Mouse (Mus musculus): ENCODE results near the gene Dusp16. TPM values are rescaled to one million over a fixed set of nuclear protein-coding genes. Genes with fewer than 3 reads are reported as not detected.
A peak's percentile ranks its signal among the peaks of the same experiment; 100 is the strongest.

Dusp16 gene
- polyA plus RNA-seq, 1 experiment from 2014 or later, result 6.7 TPM

DNA sequence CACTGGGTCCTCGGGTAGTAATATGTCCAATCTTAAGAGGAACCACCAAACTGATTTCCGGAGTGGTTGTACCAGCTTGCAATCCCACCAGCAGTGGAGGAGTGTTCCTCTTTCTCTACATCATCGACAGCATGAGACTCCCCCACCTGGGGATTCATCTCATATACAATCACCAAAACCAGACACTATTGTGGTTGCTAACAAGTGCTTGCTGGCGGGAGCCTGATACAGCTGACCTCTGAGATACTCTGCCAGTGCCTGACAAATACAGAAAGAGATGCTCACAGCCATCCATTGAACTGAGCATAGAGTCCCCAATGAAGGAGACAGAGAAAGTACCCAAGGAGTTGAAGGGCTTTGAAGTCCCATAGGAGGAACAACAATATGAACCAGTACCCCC, 36.4 kb downstream of the Dusp16 start:
- peaks cover 35% of the 10 kb centered on the region for H3K36me3 ChIP-seq
- no peak overlapping the region for H3K27ac ChIP-seq
- WGBS (ENCODE audit: insufficient replicate concordance), result 37% methylated on average over 4 of the region's 4 CpGs
- H3K9me3 ChIP-seq (replicated peaks), result no peaks in the 10 kb centered on the region
- ATAC-seq, result no peak
- H3K4me3 ChIP-seq, result no peak overlapping the region
- H3K27me3 ChIP-seq (replicated peaks), result no peaks in the 10 kb centered on the region
- H3K9ac ChIP-seq, result no peak overlapping the region
- no peak overlapping the region for H3K4me2 ChIP-seq
- H3K4me1 ChIP-seq, result peaks cover 24% of the 10 kb centered on the region

DNA sequence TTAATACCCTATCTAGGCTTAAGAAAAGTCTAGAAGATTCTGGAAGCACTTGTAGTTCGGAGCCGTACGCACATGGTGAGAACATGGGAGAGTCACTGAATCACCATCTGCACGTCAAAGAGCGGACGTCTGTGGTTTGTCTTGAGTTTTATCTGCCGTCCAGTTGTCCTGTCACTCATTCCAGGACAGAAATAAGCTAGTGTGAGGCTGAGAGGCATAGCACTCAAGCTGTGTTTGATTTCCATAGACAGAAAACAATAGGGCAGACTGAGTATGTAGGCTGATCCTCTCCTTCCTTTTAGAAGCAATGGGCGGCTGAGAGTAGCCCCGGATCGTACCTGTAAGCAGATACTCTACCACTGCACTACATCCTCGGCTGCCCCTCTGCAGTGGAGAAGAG, 38.6 kb downstream of the Dusp16 start:
- Histone ChIP-seq H3K4me2 (no peak overlapping the region), H3K27ac (peak overlapping the region; percentile 31; the same call in 1 of the 2 replicates), H3K4me3 (no peak overlapping the region), H3K9ac (no peak overlapping the region), H3K27me3 (replicated peaks) (no peaks in the 10 kb centered on the region), H3K9me3 (replicated peaks) (no peaks in the 10 kb centered on the region), H3K4me1 (peaks cover 28% of the 10 kb centered on the region), H3K36me3 (peaks cover 33% of the 10 kb centered on the region)
- ATAC-seq, result peak; percentile 35; the same call in 1 of the 2 replicates
- 59% methylated on average over 11 of the region's 11 CpGs for WGBS (ENCODE audit: insufficient replicate concordance)

DNA sequence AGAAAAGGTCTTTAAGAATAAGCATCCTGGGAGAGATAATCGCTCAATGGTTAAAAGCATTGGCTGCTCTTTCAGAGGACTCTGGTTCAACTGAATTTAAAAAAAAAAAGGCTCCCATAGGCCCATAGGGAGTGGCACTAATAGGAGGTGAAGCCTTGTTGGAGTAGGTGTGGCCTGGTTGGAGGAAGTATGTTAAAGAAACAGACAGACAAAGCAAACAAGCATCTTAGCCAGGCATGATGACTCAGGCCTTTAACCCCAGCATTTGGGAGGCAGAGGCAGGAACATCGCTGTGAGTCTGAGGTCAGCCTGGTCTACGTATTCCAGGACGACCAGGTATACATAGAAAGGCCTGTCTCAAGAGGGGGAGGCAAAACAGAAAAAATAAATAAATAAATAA, 39.0 kb downstream of the Dusp16 start:
- Histone ChIP-seq H3K27ac (no peak overlapping the region), H3K27me3 (replicated peaks) (no peaks in the 10 kb centered on the region), H3K9me3 (replicated peaks) (no peaks in the 10 kb centered on the region), H3K4me2 (no peak overlapping the region), H3K36me3 (peaks cover 29% of the 10 kb centered on the region), H3K4me1 (peaks cover 28% of the 10 kb centered on the region), H3K4me3 (no peak overlapping the region), H3K9ac (no peak overlapping the region)
- 71% methylated on average over 4 of the region's 4 CpGs for WGBS (ENCODE audit: insufficient replicate concordance)
- ATAC-seq, result peak; percentile 80

DNA sequence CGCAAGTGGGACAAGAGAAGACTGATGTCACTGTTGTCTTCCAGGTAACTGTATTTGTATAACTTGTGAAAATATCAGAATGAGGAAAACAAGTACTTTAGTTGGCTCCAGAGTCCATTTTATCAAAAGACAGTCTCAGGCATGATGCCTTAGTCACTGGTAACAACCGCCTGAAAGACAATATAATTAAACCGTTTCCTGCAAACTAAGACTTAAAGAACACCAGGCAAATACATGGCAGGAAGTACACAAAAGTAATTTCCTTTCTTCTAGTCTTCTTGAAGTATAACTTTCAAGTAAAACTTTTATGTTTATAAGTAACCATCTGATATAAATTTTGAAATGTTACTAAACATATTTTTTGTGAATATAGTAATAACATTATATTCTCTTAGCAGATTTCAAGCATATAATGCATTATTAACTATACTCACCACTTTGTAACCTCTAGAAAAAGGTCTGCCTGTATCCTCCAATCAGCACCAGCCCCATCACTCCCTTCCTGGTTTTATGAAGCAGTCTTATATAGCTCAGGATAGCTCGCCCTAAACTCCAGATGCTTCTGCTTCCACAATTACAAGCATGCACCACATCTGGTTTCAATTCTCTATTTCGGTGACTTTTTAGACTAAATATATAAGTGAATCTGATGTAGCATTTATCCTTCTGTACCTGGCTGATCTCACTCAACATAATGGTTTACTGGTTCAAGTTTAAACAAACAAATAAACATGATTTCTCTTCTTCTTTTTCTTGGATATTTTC, 40.4 kb downstream of the Dusp16 start:
- WGBS (ENCODE audit: insufficient replicate concordance), result 82% methylated on average over 5 of the region's 5 CpGs
- ATAC-seq, result no peak
- H3K9ac ChIP-seq, result no peak overlapping the region
- no peaks in the 10 kb centered on the region for H3K9me3 ChIP-seq (replicated peaks)
- no peak overlapping the region for H3K4me3 ChIP-seq
- H3K4me1 ChIP-seq, result peaks cover 26% of the 10 kb centered on the region
- H3K36me3 ChIP-seq, result peaks cover 23% of the 10 kb centered on the region
- no peak overlapping the region for H3K27ac ChIP-seq
- no peaks in the 10 kb centered on the region for H3K27me3 ChIP-seq (replicated peaks)
- no peak overlapping the region for H3K4me2 ChIP-seq

DNA sequence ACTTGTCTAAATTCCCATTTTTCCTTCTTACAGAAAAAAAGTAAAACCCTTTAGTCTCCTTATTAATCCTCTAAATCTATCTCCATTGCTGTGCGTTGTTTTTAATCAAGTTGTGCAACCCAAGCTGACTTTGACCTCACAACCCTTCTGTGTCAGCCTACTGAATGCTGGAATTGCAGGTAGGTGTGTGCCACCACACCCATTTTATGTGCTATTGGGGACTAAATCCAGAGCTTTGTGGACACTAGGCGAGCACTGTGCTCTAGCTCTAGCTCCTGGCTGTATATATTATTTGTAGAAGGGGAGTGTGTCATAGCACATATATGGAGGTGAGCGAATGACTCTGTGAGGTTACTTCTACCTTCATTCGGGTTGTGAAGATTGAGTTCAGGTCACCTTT, 41.3 kb downstream of the Dusp16 start:
- 82% methylated on average over 4 of the region's 4 CpGs for WGBS (ENCODE audit: insufficient replicate concordance)
- no peak for ATAC-seq
- Histone ChIP-seq H3K36me3 (peaks cover 16% of the 10 kb centered on the region), H3K9ac (no peak overlapping the region), H3K27me3 (replicated peaks) (no peaks in the 10 kb centered on the region), H3K4me1 (peaks cover 19% of the 10 kb centered on the region), H3K27ac (no peak overlapping the region), H3K4me3 (no peak overlapping the region), H3K9me3 (replicated peaks) (no peaks in the 10 kb centered on the region), H3K4me2 (no peak overlapping the region)

DNA sequence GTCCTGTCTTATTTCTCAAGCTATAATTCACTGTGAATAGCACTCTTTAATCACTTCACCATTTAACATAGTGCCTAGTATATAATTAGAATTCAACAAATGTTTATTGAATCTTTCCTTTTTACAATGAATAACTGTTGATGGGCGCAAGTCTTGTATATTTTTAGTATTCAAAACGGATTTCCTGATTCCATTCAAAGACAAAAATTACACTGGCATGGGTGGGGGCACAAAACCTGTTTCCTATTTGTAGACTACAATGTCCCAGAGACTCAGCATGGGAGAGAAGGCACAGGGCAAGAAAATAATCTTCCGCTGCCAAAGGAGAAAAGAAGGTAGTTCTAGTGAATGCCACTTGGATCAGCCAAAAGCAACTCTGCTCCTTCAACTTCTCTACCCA, 44.3 kb downstream of the Dusp16 start:
- no peak for ATAC-seq

DNA sequence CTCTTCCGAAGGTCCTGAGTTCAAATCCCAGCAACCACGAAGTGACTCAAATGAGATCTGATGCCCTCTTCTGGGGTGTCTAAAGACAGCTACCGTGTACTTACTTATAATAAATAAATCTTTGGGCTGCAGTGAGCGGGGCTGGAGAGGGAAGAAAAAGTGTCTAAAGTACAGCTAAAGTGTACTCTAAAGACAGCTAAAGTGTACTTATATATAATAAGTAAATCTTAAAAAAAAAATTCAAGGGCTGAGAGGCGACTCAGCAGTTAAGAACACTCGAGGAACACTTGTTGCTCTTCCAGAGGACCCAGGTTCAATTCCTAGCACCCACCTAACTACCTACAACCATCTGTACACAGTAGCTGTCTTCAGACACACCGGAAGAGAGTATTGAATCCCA, 46.5 kb downstream of the Dusp16 start:
- H3K9me3 ChIP-seq (replicated peaks), result no peaks in the 10 kb centered on the region
- no peak overlapping the region for H3K4me3 ChIP-seq
- no peak overlapping the region for H3K9ac ChIP-seq
- WGBS (ENCODE audit: insufficient replicate concordance), result 87% methylated on average over 7 of the region's 7 CpGs
- H3K4me2 ChIP-seq, result no peak overlapping the region
- H3K27me3 ChIP-seq (replicated peaks), result no peaks in the 10 kb centered on the region
- peaks cover 4% of the 10 kb centered on the region for H3K36me3 ChIP-seq
- no peak overlapping the region for H3K27ac ChIP-seq
- H3K4me1 ChIP-seq, result 0 out of 2 replicates have a peak, but pooled peaks cover 2% of the 10 kb centered on the region
- no peak for ATAC-seq

More for the DNA sequence above, 44.3 kb downstream of the Dusp16 start:
- 83% methylated on average over 3 of the region's 3 CpGs for WGBS (ENCODE audit: insufficient replicate concordance)
- Histone ChIP-seq H3K4me1 (0 out of 2 replicates have a peak, but pooled peaks cover 6% of the 10 kb centered on the region), H3K27ac (no peak overlapping the region), H3K4me2 (no peak overlapping the region), H3K27me3 (replicated peaks) (no peaks in the 10 kb centered on the region), H3K36me3 (peaks cover 4% of the 10 kb centered on the region), H3K9ac (no peak overlapping the region), H3K4me3 (no peak overlapping the region), H3K9me3 (replicated peaks) (no peaks in the 10 kb centered on the region)

DNA sequence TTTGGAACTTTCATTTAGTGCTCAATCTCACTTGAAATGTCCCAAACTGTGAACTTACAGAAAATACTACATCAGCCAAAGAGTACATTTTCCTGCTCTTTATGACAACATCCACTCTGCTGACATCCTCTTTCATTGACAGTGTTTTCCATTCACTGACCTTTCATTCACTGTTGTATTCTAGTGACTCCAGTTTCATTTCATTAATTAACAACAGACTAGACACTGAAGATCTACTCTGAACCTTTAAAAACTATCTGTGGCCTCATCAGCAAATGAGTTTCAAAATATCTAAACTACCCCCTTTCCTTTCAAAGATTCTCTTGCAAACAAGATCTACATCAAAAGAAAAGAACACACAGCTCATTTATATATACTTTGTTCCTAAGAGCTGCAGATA, 48.9 kb downstream of the Dusp16 start:
- H3K9me3 ChIP-seq (replicated peaks), result no peaks in the 10 kb centered on the region
- no peak overlapping the region for H3K4me2 ChIP-seq
- H3K4me1 ChIP-seq, result no peaks in the 10 kb centered on the region
- no peak overlapping the region for H3K9ac ChIP-seq
- H3K27ac ChIP-seq, result no peak overlapping the region
- ATAC-seq, result no peak
- H3K27me3 ChIP-seq (replicated peaks), result no peaks in the 10 kb centered on the region
- H3K36me3 ChIP-seq, result peaks cover 18% of the 10 kb centered on the region
- H3K4me3 ChIP-seq, result no peak overlapping the region

DNA sequence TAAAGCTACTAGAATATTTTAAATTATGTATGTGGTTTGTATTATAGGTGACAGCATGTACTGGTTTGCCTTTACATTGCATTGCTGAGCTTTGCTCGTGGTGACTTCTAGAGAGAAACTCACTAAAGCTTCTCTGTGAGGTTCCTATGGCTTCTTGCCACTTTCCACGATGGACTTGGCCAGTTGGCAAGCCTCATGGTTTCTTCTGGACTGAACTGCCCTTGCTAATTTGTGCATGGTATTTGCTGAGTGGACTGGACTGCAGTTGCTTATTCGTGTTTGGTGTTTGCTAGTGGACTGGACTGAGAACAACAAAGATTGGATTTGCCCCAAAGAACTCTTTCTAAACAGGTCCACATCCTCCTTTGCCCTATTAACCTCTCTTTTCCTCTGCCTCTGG, 55.6 kb downstream of the Dusp16 start:
- ATAC-seq, result no peak
- Histone ChIP-seq H3K27ac (no peak overlapping the region), H3K36me3 (peaks cover 36% of the 10 kb centered on the region), H3K4me3 (no peak overlapping the region), H3K4me1 (peaks cover 17% of the 10 kb centered on the region), H3K27me3 (replicated peaks) (no peaks in the 10 kb centered on the region), H3K9ac (no peak overlapping the region), H3K4me2 (no peak overlapping the region), H3K9me3 (replicated peaks) (no peaks in the 10 kb centered on the region)
- WGBS (ENCODE audit: insufficient replicate concordance), result 82% methylated on average over 3 of the region's 3 CpGs

DNA sequence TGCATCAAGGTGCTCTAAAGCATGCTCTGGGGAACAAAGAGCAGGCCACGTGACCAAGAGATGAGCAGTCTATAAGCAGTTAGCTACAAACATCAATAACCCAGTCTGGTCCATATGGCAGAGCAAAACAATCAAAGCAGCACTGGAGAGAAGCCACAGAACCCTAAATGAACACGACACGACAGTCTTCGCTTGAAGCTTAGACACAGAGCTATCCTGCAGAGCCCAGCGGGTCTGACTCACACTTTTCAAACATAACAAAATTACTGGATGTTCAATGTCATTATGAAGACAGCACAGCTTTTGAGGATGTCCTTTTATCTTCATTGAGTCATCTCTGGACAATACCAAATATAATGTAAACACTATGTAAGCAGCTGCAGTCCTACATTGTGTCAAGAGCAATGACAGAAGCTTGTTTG, 58.6 kb downstream of the Dusp16 start:
- no peak overlapping the region for H3K9ac ChIP-seq
- H3K4me1 ChIP-seq, result peaks cover 33% of the 10 kb centered on the region
- 77% methylated on average over 5 of the region's 5 CpGs for WGBS (ENCODE audit: insufficient replicate concordance)
- no peaks in the 10 kb centered on the region for H3K9me3 ChIP-seq (replicated peaks)
- H3K36me3 ChIP-seq, result peaks cover 25% of the 10 kb centered on the region
- no peaks in the 10 kb centered on the region for H3K27me3 ChIP-seq (replicated peaks)
- ATAC-seq, result no peak
- no peak overlapping the region for H3K4me3 ChIP-seq
- H3K4me2 ChIP-seq, result no peak overlapping the region
- no peak overlapping the region for H3K27ac ChIP-seq

DNA sequence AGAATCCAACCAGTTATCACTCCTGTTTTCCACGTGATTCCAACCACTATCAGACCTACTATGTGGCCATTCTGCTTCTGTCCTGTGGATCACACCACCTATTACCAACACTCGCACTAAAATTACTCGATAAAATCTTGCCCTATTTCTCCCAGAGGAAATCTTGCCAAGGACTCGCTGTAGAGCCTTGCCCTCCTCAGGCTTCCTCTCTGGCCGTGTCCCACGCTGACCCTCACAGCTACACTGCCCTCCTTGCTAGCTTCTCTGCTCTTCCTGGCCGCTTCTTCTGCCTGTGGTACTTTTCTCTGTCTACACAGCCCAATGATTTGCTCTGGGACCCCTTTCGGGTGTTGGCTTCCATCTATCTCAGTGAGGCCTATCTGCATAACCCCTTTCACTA, 59.6 kb downstream of the Dusp16 start:
- Histone ChIP-seq H3K4me3 (no peak overlapping the region), H3K9me3 (replicated peaks) (no peaks in the 10 kb centered on the region), H3K9ac (no peak overlapping the region), H3K27ac (no peak overlapping the region), H3K4me1 (peaks cover 33% of the 10 kb centered on the region), H3K27me3 (replicated peaks) (no peaks in the 10 kb centered on the region), H3K4me2 (no peak overlapping the region), H3K36me3 (peaks cover 24% of the 10 kb centered on the region)
- WGBS (ENCODE audit: insufficient replicate concordance), result 75% methylated on average over 8 of the region's 8 CpGs
- no peak for ATAC-seq

DNA sequence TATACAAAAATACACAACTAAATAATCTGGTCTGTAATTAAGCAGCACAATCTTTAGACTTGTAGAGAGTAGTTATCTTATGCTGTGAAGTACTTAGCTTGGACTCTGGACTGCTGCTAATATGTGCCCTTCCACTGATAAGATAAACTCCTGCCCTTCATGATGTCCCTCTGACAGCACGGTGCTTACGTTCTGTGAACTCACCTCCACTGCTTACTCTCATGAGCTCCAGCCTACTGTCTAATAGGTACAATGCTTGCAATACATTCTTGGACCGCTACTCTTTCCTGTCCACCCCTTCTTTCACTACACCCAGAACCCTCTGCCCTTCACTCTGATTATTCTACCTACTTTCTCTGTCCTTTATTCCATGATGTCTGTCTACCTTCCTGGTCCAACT, 61.4 kb downstream of the Dusp16 start:
- no peak overlapping the region for H3K4me3 ChIP-seq
- H3K27ac ChIP-seq, result peak overlapping the region; percentile 1; the same call in 1 of the 2 replicates
- H3K36me3 ChIP-seq, result peaks cover 19% of the 10 kb centered on the region; the same call in 1 of the 2 replicates
- no peaks in the 10 kb centered on the region for H3K9me3 ChIP-seq (replicated peaks)
- peak overlapping the region; percentile 27 for H3K4me2 ChIP-seq
- 38% methylated on average over 3 of the region's 3 CpGs for WGBS (ENCODE audit: insufficient replicate concordance)
- no peaks in the 10 kb centered on the region for H3K27me3 ChIP-seq (replicated peaks)
- peak; percentile 67 for ATAC-seq
- peaks cover 33% of the 10 kb centered on the region for H3K4me1 ChIP-seq
- H3K9ac ChIP-seq, result no peak overlapping the region

DNA sequence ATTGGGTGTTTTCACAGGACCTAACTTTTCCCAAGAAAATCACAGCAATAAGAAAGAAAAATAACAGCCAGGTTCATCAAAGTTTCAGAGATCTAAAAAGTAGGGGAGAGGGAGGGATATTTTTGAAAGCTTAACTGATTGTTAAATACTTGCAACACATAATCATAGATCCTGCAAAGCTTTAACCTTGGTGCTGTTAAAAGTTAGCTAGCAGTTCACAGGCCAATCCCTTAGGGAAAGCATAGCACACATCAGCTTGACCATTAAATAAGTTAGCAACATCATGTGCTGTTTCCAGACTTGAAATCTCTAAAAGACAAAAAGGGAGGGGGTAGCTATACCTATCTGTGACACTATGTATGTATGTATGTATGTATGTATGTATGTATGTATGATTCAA, 67.0 kb downstream of the Dusp16 start:
- ATAC-seq, result no peak
- no peak overlapping the region for H3K4me3 ChIP-seq
- H3K9ac ChIP-seq, result no peak overlapping the region
- no peak overlapping the region for H3K4me2 ChIP-seq
- H3K9me3 ChIP-seq (replicated peaks), result no peaks in the 10 kb centered on the region
- H3K27ac ChIP-seq, result no peak overlapping the region
- H3K27me3 ChIP-seq (replicated peaks), result no peaks in the 10 kb centered on the region
- peaks cover 1% of the 10 kb centered on the region for H3K4me1 ChIP-seq
- peaks cover 46% of the 10 kb centered on the region for H3K36me3 ChIP-seq

Data from liver, embryonic 12.5 days (tissue).